Mouse (Mus musculus): ENCODE measurements around the gene Rcor3. TPM values are rescaled to one million over a fixed set of nuclear protein-coding genes. Genes with fewer than 3 reads are reported as not detected.

The Rcor3 gene
- total RNA-seq, 2 experiments from 2014 or later = 53.0 to 60.4 TPM

GRCm38 (mm10) chr1:192094451-192095170 is 43.3 kb downstream of the Rcor3 start:
- peak; percentile 72 to 79 for DNase-seq (ENCODE audit: low spot score in 2 of 2)

GRCm38 (mm10) chr1:192092879-192093660 is 44.8 kb downstream of the Rcor3 start:
- DNase-seq (ENCODE audit: low spot score in 2 of 2) = peak; percentile 88 to 90

- DNase-seq (ENCODE audit: low spot score in 2 of 2) = peak; percentile 92 to 94
Observed at GRCm38 (mm10) chr1:192091806-192092772, 45.8 kb downstream of the Rcor3 start, which contains the start of gene Traf5. TSS of gene Traf5 (minus strand) at chr1:192092559.

GRCm38 (mm10) chr1:192090689-192091567 is 46.9 kb downstream of the Rcor3 start:
- DNase-seq (ENCODE audit: low spot score in 2 of 2) = no peak

GRCm38 (mm10) chr1:192090281-192090680 is 47.6 kb downstream of the Rcor3 start:
- no peak for DNase-seq (ENCODE audit: low spot score in 2 of 2)

GRCm38 (mm10) chr1:192089208-192090166 is 48.4 kb downstream of the Rcor3 start:
- no peak for DNase-seq (ENCODE audit: low spot score in 2 of 2)

GRCm38 (mm10) chr1:192088011-192088410 is 49.9 kb downstream of the Rcor3 start:
- DNase-seq (ENCODE audit: low spot score in 2 of 2) = no peak

- no peak for DNase-seq (ENCODE audit: low spot score in 2 of 2)
Observed at GRCm38 (mm10) chr1:192087098-192087497, 50.8 kb downstream of the Rcor3 start.

GRCm38 (mm10) chr1:192086279-192087037 is 51.4 kb downstream of the Rcor3 start:
- DNase-seq (ENCODE audit: low spot score in 2 of 2) = no peak

GRCm38 (mm10) chr1:192085218-192085617 is 52.6 kb downstream of the Rcor3 start:
- DNase-seq (ENCODE audit: low spot score in 2 of 2) = no peak

- DNase-seq (ENCODE audit: low spot score in 2 of 2) = no peak
Observed at GRCm38 (mm10) chr1:192082646-192083045, 55.2 kb downstream of the Rcor3 start.

GRCm38 (mm10) chr1:192081129-192081528 is 56.7 kb downstream of the Rcor3 start:
- DNase-seq (ENCODE audit: low spot score in 2 of 2) = no peak

- no peak for DNase-seq (ENCODE audit: low spot score in 2 of 2)
Observed at GRCm38 (mm10) chr1:192079121-192079520, 58.7 kb downstream of the Rcor3 start.

GRCm38 (mm10) chr1:192078406-192078805 is 59.5 kb downstream of the Rcor3 start:
- no peak for DNase-seq (ENCODE audit: low spot score in 2 of 2)

- no peak for DNase-seq (ENCODE audit: low spot score in 2 of 2)
Observed at GRCm38 (mm10) chr1:192076796-192077535, 60.9 kb downstream of the Rcor3 start.

GRCm38 (mm10) chr1:192076101-192076500 is 61.8 kb downstream of the Rcor3 start:
- DNase-seq (ENCODE audit: low spot score in 2 of 2) = no peak

GRCm38 (mm10) chr1:192074824-192075223 is 63.0 kb downstream of the Rcor3 start:
- no peak for DNase-seq (ENCODE audit: low spot score in 2 of 2)

GRCm38 (mm10) chr1:192072426-192072825 is 65.4 kb downstream of the Rcor3 start:
- no peak for DNase-seq (ENCODE audit: low spot score in 2 of 2)
